24 mouse cellular contexts compared by ENCODE assay signal in genomic region chr14:26583645-26584044, GRCm38 (mm10).
"Had no signal": no experiment of that assay in that cellular context is flagged by ENCODE, and none has a peak within 500 bp of the region (broad histone marks: within the 10 kb centered on the region; RNA-seq: fewer than 3 reads in every experiment).

No protein-coding gene starts in this region.

- H3K36me3 ChIP-seq: heart, embryonic 15.5 days; hindbrain, embryonic 15.5 days had no signal

- ATAC-seq: hindbrain, postnatal 0 days; intestine, postnatal 0 days; liver, embryonic 12.5 days had no signal

- H3K9me3 ChIP-seq: heart, embryonic 13.5 days; heart, embryonic 15.5 days; hindbrain, embryonic 13.5 days; hindbrain, embryonic 15.5 days; limb, embryonic 10.5 days; limb, embryonic 12.5 days; liver, embryonic 12.5 days; liver, embryonic 15.5 days had no signal

- H3K27ac ChIP-seq: heart, adult 2 months; heart, embryonic 13.5 days; heart, embryonic 15.5 days; hindbrain, embryonic 13.5 days; hindbrain, embryonic 15.5 days; hindbrain, postnatal 0 days; layer of hippocampus, adult 2 months; left cerebral cortex, adult 2 months; limb, embryonic 10.5 days; limb, embryonic 12.5 days; liver, embryonic 12.5 days; liver, embryonic 15.5 days had no signal

- H3K27me3 ChIP-seq: heart, embryonic 13.5 days; heart, embryonic 15.5 days; hindbrain, embryonic 13.5 days; hindbrain, embryonic 15.5 days; limb, embryonic 12.5 days; liver, embryonic 12.5 days; liver, embryonic 15.5 days had no signal

- H3K4me2 ChIP-seq: heart, embryonic 11.5 days; heart, embryonic 13.5 days; heart, embryonic 15.5 days; hindbrain, embryonic 13.5 days; hindbrain, embryonic 15.5 days; limb, embryonic 12.5 days; liver, embryonic 12.5 days; liver, embryonic 15.5 days had no signal

- H3K4me1 ChIP-seq: limb, embryonic 12.5 days had no signal

- H3K4me3 ChIP-seq: heart, adult 2 months; heart, embryonic 13.5 days; heart, embryonic 15.5 days; hindbrain, embryonic 13.5 days; hindbrain, embryonic 15.5 days; layer of hippocampus, adult 2 months; left cerebral cortex, adult 2 months; limb, embryonic 10.5 days; limb, embryonic 12.5 days; liver, embryonic 12.5 days; liver, embryonic 15.5 days had no signal

- H3K9ac ChIP-seq: heart, embryonic 13.5 days; heart, embryonic 15.5 days; hindbrain, embryonic 13.5 days; hindbrain, embryonic 15.5 days; limb, embryonic 12.5 days; liver, embryonic 15.5 days had no signal

- DNase-seq: gastrocnemius, postnatal 14 days; gastrocnemius, postnatal 36 days; heart, adult 11 months; heart, adult 2 months; heart, postnatal 14 days; heart, postnatal 36 days; kidney, adult 18-20 months; kidney, adult 8-10 months; kidney, postnatal 10 days; kidney, postnatal 25 days; kidney, postnatal 4 days had no signal
